Mouse (Mus musculus): ENCODE data around the gene Nol9.

Nol9 gene

GRCm38 (mm10) chr4:152095937-152096910 lies 57.1 kb downstream of the Nol9 start:
- DNase-seq = peak; percentile 46 to 47

GRCm38 (mm10) chr4:152096927-152097326 lies 57.8 kb downstream of the Nol9 start:
- no peak for DNase-seq

- no peak for DNase-seq
These were observed 59.0 kb downstream of the Nol9 start for GRCm38 (mm10) chr4:152097911-152098799.

GRCm38 (mm10) chr4:152100541-152100940 lies 61.4 kb downstream of the Nol9 start:
- no peak for DNase-seq

GRCm38 (mm10) chr4:152101081-152101653 lies 62.0 kb downstream of the Nol9 start:
- no peak for DNase-seq

GRCm38 (mm10) chr4:152101921-152102320 lies 62.8 kb downstream of the Nol9 start:
- no peak for DNase-seq

- DNase-seq = peak in 1 of 2 experiments; percentile 47
These were observed 63.9 kb downstream of the Nol9 start for GRCm38 (mm10) chr4:152103025-152103424.

- no peak for DNase-seq
These were observed 67.6 kb downstream of the Nol9 start for GRCm38 (mm10) chr4:152106746-152107145.

GRCm38 (mm10) chr4:152107493-152107892 lies 68.4 kb downstream of the Nol9 start:
- DNase-seq = no peak

GRCm38 (mm10) chr4:152107971-152108509 lies 68.9 kb downstream of the Nol9 start:
- DNase-seq = no peak

- DNase-seq = no peak
These were observed 69.6 kb downstream of the Nol9 start for GRCm38 (mm10) chr4:152108673-152109072.

- DNase-seq = no peak
These were observed 70.4 kb downstream of the Nol9 start for GRCm38 (mm10) chr4:152109509-152109908.

- no peak for DNase-seq
These were observed 71.6 kb downstream of the Nol9 start for GRCm38 (mm10) chr4:152110689-152111088.

All from thymus, adult 18-20 months (tissue).